Mouse (Mus musculus) induced T-regulatory cell, adult 2 months (primary cell): ENCODE data around the gene Fam76a.
A peak's percentile ranks its signal among the peaks of the same experiment; 100 is the strongest.

ENCODE experiments used
- DNase-seq: peaks from one replicate; pipeline ENCODE4 v3.0.0-alpha.2; 2012; ENCODE audit warnings: low read depth

Fam76a gene

DNA sequence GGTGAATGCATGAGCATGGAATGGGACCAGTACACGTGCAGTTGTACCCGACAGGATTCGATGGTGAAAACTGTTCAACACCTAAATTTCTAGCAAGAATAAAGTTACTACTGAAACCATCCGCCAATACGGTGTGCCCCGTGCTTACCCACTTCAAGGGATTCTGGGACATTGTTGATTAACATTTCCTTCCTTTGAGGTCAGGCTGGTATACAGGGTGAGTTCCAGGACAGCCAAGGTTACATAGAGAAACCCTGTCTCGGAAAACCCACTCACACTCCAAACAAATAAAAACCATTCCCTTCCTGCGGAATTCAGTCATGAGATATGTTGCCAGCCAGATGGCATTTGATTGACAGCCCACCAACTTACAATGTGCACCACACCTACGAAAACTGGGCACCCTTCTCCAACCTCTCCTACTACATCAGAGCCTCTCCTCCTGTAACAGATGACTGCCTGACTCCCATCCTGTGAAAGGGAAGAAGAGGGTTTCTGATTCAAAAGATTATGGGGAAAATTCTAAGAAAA lies 37.4 kb downstream of the Fam76a start:
- DNase-seq = no peak

- DNase-seq = peak; percentile 90
Measured at GRCm38 (mm10) chr4:132884064-132884843, 38.1 kb downstream of the Fam76a start, which contains the start of gene Stx12. Stx12 (minus strand) TSS chr4:132884509.

GRCm38 (mm10) chr4:132883561-132884063 lies 38.7 kb downstream of the Fam76a start:
- DNase-seq = peak; percentile 66

DNA sequence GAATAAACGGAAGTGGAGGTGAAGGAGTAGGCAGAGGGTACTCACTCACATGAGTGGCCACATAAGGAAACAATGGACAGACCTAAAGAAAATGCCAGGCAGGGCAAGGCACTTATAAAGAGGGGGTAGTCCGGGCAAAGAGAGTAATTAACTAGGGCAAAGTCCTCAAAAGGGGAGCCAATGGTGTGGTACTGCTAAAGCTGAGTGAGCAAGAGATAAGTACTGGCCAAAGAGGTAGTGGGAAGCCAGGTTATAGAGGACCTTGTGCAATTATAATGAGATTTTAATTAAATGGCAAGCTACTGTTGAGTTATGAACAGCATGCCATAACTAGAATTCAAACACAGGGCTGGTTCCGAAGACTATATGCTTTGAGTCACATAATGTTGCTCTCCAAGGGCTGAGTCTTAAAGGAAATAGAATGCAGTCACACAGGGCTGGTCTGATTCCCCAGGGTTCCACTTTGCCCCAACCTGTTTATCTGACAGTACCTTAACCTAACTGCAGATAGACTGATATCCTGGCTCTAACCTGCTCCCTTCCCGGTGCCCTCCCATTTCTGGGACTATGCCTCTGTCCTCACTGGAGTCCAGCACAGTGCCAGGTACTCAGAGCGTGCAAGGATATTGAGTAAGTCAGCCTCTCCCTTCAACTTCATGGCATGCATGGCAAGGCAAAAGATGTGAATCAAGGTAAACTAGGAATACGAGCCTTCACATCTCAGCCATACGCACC lies 47.8 kb downstream of the Fam76a start:
- DNase-seq = no peak

DNA sequence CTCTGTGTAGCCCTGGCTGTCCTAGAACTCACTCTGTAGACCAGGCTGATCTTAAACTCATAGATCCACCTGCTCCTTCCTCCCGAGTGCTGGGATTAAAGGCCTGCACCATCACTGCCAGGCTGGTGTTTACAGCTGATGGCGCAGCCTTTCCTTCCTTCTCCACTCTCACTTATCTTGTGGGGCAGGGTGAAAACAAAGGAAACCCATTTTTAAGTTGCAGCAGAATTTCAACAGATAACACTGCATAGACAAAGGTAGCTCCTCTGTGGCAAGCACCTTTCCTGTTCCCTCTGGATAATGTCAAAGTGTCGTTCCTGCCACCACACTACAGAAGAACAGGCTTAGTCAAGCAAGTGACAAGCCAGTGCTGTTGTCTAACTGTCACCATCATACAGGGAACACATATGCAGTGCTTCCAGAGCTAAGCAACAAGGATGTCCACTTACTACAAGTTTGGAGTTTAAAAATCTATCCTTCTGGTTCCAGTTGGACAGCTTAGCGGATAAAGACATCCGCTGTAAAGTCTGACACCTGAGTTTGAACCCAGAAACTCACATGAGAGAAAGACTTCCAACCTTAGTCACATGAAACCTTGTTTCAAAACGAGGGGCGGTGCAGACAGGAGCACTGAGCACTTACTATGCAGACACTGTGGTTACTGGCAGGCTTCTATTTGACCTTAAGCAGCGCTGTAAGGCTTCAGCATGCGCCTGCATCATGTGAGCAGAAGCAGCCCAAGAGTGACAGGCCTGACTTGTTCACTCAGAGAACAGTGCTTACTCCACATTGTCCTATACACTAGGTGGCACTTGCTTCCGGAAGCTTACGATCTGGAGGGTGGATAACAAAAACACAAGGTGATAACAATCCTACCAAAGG lies 48.6 kb downstream of the Fam76a start:
- DNase-seq = no peak

DNA sequence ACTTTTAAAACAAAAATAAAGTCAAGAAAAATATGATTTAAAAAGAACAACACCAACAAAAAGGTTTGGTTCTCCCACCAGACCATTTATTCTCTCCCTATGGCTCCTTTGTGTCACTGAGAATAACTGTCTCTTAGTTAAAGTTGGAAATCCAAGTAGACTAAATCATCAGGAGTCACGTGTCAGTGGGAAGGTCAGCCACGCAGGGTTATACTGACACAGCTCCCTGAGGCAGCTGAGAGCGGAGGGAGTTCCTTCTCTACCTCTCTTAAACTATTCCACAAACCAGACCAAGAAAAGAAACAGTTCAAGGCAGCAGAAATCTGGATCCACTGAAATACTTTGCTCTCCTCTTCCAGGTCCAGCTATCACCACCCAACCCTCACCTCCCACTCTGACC lies 51.2 kb downstream of the Fam76a start:
- no peak for DNase-seq

GRCm38 (mm10) chr4:132864856-132865255 lies 57.5 kb downstream of the Fam76a start:
- DNase-seq = no peak

DNA sequence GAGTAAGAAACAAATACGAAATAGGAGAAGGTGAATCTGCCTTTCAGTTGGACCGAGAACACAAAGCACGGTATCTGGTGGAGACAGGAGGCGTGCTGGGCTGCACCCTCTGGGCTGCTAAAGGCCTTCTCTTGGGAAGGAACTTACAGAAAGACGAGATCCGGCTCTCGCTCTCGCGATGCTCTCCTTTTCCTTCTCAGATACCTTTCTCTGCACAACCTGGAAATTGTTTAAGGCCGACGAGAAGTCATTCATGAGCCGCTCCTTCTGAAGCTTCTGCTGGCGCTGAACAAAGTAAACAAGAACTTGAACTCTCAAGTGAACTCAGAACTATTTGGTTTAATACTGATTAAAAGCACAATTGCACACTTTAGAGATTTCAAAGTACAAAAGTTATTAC lies 59.3 kb downstream of the Fam76a start:
- DNase-seq = no peak

DNA sequence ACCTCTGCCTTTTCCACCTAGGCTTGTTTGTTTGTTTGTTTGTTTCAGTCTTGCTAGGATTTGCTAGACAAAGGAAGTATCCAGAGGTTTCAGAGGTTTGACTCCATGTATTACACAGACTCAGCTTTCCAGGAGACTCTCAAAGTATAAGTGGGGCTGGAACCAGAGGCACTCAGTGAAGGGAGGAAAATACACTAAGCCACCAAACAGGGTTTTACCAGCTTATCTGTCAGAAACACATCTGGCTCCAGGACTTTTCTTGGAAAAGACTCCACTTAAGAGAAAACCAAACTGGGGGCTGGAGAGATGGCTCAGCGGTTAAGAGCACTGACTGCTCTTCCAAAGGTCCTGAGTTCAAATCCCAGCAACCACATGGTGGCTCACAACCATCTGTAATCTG lies 61.5 kb downstream of the Fam76a start:
- no peak for DNase-seq
